Mouse (Mus musculus): Measurements from ENCODE around the gene Cux2. TPM values are rescaled to one million over a fixed set of nuclear protein-coding genes. Genes with fewer than 3 reads are reported as not detected.
A peak's percentile ranks its signal among the peaks of the same experiment; 100 is the strongest.

Cux2 gene
- polyA plus RNA-seq, 1 experiment from 2014 or later = 7.1 TPM

DNA sequence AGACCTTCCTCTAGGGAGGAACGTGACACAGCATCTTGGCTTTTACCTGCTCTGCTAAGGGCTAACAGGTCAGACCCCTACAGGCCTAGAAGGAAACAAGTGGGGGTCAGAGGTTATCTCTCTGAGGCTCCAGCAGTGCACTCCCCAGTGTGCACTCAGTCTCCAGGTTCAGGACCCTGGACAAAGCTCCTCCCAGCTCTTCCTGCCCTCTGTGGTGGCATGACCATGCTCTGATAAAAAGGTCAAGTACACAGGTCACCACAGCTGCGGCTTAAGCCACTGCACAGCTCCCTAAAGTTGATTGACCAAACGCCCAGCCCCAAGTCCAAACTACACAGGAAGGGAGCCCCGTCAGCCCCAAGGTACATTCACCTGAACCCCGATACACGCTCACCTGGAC lies 46.4 kb downstream of the Cux2 start:
- Histone ChIP-seq H3K4me3 (replicated peaks) (no peak overlapping the region), H3K4me1 (replicated peaks) (0 out of 2 replicates have a peak, but pooled peaks cover 7% of the 10 kb centered on the region), H3K27ac (no peak overlapping the region), H3K9me3 (0 out of 2 replicates have a peak, but pooled peaks cover 3% of the 10 kb centered on the region), H3K4me2 (replicated peaks) (no peak overlapping the region), H3K9ac (no peak overlapping the region), H3K27me3 (replicated peaks) (no peaks in the 10 kb centered on the region), H3K36me3 (no peaks in the 10 kb centered on the region)
- WGBS = 50% methylated on average over 6 of the region's 6 CpGs
- no peak for ATAC-seq

DNA sequence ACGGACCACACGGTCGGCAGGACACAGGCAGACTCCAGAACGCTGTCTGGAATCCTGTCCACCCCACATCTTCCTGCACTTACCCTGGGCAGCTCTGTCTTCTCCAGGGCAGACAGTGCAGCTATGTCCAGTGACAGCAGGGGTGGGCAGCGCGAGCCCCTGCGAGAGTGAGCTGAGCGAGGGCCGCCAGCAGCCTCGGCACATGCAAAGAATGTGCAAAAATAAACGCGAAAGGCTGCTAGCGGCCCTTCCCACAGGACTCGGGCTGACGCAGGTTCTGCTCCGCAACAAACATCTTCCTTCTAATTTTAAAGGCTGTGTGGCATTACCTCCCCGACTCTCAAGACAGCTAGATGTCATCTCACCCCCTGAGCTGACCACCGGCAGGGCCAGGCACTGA lies 47.8 kb downstream of the Cux2 start:
- Histone ChIP-seq H3K9me3 (0 out of 2 replicates have a peak, but pooled peaks cover 3% of the 10 kb centered on the region), H3K36me3 (no peaks in the 10 kb centered on the region), H3K9ac (no peak overlapping the region), H3K4me1 (replicated peaks) (0 out of 2 replicates have a peak, but pooled peaks cover 7% of the 10 kb centered on the region), H3K27me3 (replicated peaks) (no peaks in the 10 kb centered on the region), H3K27ac (no peak overlapping the region), H3K4me3 (replicated peaks) (no peak overlapping the region), H3K4me2 (replicated peaks) (no peak overlapping the region)
- ATAC-seq = no peak
- WGBS = 52% methylated on average over 18 of the region's 18 CpGs

DNA sequence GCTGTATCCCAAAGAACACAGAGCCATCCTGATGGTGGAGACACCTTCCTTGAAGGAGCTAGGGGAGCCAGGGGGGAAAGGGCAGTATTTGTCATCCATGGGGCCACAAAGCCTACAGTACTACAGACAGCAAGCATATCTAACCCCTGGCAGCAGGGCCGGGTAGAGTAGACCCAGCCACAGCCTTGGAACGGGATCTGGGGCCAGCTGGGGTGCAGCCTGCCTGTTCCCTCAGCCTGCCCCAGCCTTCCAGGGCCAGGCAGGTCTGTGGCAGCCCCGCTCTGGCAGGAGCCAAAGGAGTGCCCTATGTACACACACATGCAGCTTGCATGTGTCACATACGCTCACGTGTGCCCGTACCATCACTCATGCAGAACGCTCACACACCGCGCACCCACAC lies 48.6 kb downstream of the Cux2 start:
- 89% methylated on average over 9 of the region's 9 CpGs for WGBS
- Histone ChIP-seq H3K27me3 (replicated peaks) (no peaks in the 10 kb centered on the region), H3K27ac (no peak overlapping the region), H3K4me3 (replicated peaks) (no peak overlapping the region), H3K4me2 (replicated peaks) (no peak overlapping the region), H3K4me1 (replicated peaks) (0 out of 2 replicates have a peak, but pooled peaks cover 7% of the 10 kb centered on the region), H3K9me3 (0 out of 2 replicates have a peak, but pooled peaks cover under 1% of the 10 kb centered on the region), H3K9ac (no peak overlapping the region), H3K36me3 (no peaks in the 10 kb centered on the region)
- ATAC-seq = no peak

DNA sequence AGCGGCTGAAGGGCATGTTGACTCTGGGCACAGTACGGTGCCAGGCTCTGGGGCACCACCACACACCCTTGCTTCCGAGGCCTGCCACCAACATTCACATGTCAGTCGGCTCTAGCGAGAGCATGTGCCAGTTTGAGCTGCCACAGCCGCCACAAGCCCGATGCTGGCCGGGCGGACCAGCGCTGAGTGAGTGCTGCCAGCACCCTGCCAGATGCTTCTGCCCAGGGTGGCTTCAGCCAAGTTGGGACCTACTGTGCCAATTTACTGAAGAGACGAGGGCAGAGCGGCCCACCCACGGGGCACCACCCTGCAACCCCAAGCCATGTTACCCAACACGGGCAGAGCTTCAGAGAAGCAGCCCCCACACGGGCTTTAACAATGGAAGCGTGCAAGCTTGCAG lies 49.5 kb downstream of the Cux2 start:
- H3K4me1 ChIP-seq (replicated peaks) = 0 out of 2 replicates have a peak, but pooled peaks cover 7% of the 10 kb centered on the region
- no peak overlapping the region for H3K4me2 ChIP-seq (replicated peaks)
- no peaks in the 10 kb centered on the region for H3K9me3 ChIP-seq
- no peaks in the 10 kb centered on the region for H3K36me3 ChIP-seq
- H3K9ac ChIP-seq = no peak overlapping the region
- H3K4me3 ChIP-seq (replicated peaks) = no peak overlapping the region
- WGBS = 93% methylated on average over 16 of the region's 16 CpGs
- no peaks in the 10 kb centered on the region for H3K27me3 ChIP-seq (replicated peaks)
- no peak for ATAC-seq
- H3K27ac ChIP-seq = no peak overlapping the region

DNA sequence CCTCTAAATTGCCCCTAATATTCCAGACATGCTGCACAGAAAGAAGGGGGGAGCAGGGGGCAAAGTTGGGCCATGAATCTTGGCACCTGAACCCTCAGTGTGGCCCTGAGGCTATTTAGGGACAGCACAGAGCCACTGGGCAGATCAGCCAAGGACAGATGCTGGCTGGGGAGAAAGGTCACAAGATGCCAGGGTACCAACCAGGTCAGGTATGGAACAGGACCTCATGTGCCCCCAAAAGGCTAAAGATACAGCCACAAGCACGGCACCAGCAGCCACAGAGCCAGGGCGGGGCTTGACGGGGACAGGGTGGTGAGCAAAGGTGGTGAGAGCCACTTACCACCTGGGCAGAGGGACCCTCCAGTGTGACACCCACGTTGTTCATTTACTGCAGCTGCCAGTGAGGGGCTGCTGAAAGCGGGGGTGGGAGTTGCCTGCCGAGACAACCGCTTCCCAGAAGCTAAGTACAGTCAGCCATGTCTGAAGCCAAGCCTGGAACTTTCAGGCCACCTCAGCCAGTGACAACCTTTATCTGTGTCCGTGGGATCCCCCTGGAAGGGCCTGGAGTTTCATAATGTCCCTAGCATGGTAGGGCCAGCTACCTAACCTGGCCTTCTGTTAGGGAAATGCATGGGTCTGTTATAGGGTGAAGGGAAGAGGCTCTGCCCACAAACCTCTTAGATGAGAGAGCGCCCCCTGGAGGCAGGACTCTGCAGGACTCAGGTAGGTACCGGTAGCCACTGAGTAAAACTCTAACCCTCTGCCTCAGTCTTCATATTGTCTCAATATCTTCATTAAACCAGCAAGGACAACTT lies 50.7 kb downstream of the Cux2 start:
- H3K27me3 ChIP-seq (replicated peaks) = no peaks in the 10 kb centered on the region
- no peak overlapping the region for H3K4me2 ChIP-seq (replicated peaks)
- 58% methylated on average over 10 of the region's 10 CpGs for whole genome bisulfite sequencing
- H3K4me1 ChIP-seq (replicated peaks) = 0 out of 2 replicates have a peak, but pooled peaks cover 7% of the 10 kb centered on the region
- no peak overlapping the region for H3K4me3 ChIP-seq (replicated peaks)
- no peak for ATAC-seq
- H3K9ac ChIP-seq = no peak overlapping the region
- no peaks in the 10 kb centered on the region for H3K36me3 ChIP-seq
- H3K27ac ChIP-seq = no peak overlapping the region
- H3K9me3 ChIP-seq = no peaks in the 10 kb centered on the region

DNA sequence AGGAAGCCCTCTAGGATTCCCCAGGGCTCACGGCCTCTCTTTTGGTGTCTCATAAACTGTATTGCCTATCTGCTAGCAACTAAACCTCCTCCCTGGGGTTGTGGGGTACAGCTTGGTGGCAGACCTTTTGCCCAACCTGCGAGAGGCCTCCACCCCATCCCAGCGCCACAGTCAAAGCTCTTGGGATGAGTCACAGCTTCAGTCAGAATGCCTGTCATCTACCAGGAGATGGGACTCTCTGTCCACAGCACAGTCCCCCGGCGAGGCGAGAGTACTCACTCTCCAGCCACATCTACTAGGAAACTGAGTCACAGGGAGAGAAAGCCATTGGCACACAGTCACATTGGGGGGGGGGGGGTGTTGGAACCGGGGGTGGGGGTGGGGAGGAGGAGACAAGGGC lies 51.6 kb downstream of the Cux2 start:
- no peaks in the 10 kb centered on the region for H3K36me3 ChIP-seq
- H3K9me3 ChIP-seq = no peaks in the 10 kb centered on the region
- no peak overlapping the region for H3K4me2 ChIP-seq (replicated peaks)
- no peak overlapping the region for H3K9ac ChIP-seq
- 86% methylated on average over 7 of the region's 7 CpGs for WGBS
- no peaks in the 10 kb centered on the region for H3K27me3 ChIP-seq (replicated peaks)
- no peak for ATAC-seq
- 0 out of 2 replicates have a peak, but pooled peaks cover 7% of the 10 kb centered on the region for H3K4me1 ChIP-seq (replicated peaks)
- no peak overlapping the region for H3K4me3 ChIP-seq (replicated peaks)
- H3K27ac ChIP-seq = no peak overlapping the region

DNA sequence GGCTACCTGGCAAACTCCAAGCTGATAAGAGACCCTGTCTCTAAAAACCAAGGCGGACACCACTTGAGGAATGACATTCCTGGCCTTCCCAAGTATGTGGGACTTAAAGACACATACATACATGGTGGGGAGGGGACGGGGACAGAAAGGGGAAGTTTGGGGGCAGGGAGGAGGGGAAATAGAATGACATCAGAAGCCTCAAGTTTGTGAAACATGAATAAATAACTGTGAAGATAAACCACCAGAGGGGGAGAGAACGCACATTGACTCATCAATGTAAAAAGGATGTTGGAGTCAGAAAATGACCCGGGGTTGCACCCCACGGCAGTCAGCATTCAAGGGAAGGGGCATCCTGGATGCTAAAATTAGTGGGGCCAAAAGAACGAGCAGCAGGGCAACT lies 53.2 kb downstream of the Cux2 start:
- Histone ChIP-seq H3K36me3 (no peaks in the 10 kb centered on the region), H3K9ac (no peak overlapping the region), H3K27me3 (replicated peaks) (no peaks in the 10 kb centered on the region), H3K9me3 (no peaks in the 10 kb centered on the region), H3K4me1 (replicated peaks) (0 out of 2 replicates have a peak, but pooled peaks cover 3% of the 10 kb centered on the region), H3K4me2 (replicated peaks) (no peak overlapping the region), H3K4me3 (replicated peaks) (no peak overlapping the region), H3K27ac (no peak overlapping the region)
- 67% methylated on average over 6 of the region's 6 CpGs for WGBS
- no peak for ATAC-seq

DNA sequence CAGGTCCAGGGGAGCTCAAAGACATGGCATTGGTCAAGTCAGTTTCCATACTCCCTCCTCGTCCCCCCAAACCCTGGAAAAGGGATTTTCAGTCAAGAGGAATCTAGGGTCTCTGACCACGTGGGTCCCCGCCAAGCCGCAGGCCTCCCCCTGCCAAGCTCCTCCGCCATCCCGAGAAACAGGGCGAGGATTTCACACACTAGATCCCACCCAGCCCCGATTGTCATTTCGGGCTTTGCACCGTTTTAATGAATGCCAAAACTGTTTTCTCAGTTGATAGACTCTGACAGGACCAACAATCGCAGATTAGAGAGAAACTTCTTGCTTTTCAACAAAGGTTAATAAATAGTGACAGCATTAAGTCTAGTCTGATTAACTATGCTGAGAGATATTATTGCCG lies 55.1 kb downstream of the Cux2 start:
- WGBS = 79% methylated on average over 12 of the region's 12 CpGs
- no peak overlapping the region for H3K4me3 ChIP-seq (replicated peaks)
- ATAC-seq = no peak
- H3K4me2 ChIP-seq (replicated peaks) = no peak overlapping the region
- no peak overlapping the region for H3K27ac ChIP-seq
- H3K27me3 ChIP-seq (replicated peaks) = no peaks in the 10 kb centered on the region
- H3K9ac ChIP-seq = no peak overlapping the region
- H3K4me1 ChIP-seq (replicated peaks) = no peaks in the 10 kb centered on the region
- no peaks in the 10 kb centered on the region for H3K36me3 ChIP-seq
- no peaks in the 10 kb centered on the region for H3K9me3 ChIP-seq

DNA sequence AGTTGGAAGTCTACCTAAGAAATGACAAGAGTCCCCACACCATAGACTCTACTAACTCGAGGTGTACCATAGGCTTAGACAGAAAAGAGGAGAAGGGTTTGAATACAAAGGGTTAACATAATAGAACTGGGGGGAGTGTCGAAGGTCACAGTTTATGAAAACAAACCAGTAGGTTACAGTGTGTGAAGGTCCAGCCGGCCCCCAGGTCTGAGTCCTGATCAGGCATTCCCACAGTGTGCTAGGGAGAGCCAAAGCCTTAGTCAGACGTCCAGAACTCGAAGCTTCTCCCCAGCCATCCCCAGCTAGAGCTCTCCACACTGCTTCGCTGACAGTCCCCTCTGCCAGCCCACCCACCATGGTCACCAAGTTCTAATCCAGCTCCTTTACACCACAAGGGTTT lies 58.0 kb downstream of the Cux2 start:
- no peaks in the 10 kb centered on the region for H3K36me3 ChIP-seq
- no peaks in the 10 kb centered on the region for H3K4me1 ChIP-seq (replicated peaks)
- H3K4me3 ChIP-seq (replicated peaks) = no peak overlapping the region
- no peak overlapping the region for H3K4me2 ChIP-seq (replicated peaks)
- WGBS = 36% methylated on average over 6 of the region's 6 CpGs
- H3K9me3 ChIP-seq = no peaks in the 10 kb centered on the region
- no peak overlapping the region for H3K9ac ChIP-seq
- no peaks in the 10 kb centered on the region for H3K27me3 ChIP-seq (replicated peaks)
- ATAC-seq = no peak
- H3K27ac ChIP-seq = no peak overlapping the region

DNA sequence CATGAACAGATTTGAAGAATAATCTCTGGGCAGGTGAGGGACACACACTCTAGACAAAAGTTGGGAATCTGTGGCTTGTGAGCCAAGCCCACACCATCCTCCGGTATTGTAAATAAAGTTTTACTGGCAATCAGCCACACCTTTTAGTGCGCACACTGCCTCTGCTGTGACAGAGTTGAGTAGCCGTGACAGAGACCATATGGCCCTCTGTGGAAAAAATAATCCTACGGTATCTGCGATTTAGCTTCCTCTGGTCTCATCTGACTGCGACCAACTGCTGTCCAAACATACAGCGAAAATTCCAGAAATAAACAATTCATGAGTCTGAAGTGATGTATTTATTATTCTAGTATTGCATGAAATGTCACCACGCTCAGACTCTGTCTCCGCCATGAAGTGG lies 64.0 kb downstream of the Cux2 start:
- Histone ChIP-seq H3K9ac (no peak overlapping the region), H3K27me3 (replicated peaks) (no peaks in the 10 kb centered on the region), H3K36me3 (no peaks in the 10 kb centered on the region), H3K27ac (0 out of 2 replicates have a peak overlapping the region, but pooled peaks have one; percentile 6), H3K4me1 (replicated peaks) (peaks cover 12% of the 10 kb centered on the region), H3K4me2 (replicated peaks) (no peak overlapping the region), H3K4me3 (replicated peaks) (no peak overlapping the region), H3K9me3 (no peaks in the 10 kb centered on the region)
- WGBS = 40% methylated on average over 9 of the region's 9 CpGs
- ATAC-seq = no peak

DNA sequence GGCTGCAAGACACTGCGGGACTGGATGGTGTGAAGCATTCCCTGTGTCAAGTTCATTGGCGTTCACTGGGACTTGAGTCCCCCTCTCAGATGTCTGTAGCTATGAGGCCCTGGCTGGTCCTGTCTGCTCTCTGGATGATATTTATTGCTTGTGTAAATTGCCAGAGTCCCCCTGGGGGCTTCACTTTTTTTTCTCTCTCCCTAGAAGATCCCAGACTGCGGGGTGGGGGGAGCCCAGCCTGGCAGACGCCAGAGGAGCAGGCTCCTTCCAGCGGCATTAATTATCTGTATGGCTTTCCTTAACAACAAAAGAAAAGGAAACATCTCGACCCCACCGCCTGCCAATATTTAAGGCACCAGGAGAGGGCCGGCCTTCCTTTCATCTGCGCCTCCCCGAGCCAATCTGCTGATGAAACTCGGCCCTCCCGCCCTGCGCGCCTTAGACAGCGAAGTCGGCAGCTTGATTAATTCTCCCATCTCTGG lies 68.2 kb downstream of the Cux2 start:
- peaks cover 12% of the 10 kb centered on the region for H3K4me1 ChIP-seq (replicated peaks)
- no peaks in the 10 kb centered on the region for H3K36me3 ChIP-seq
- no peak overlapping the region for H3K4me2 ChIP-seq (replicated peaks)
- no peaks in the 10 kb centered on the region for H3K27me3 ChIP-seq (replicated peaks)
- ATAC-seq = peak; percentile 64
- 20% methylated on average over 16 of the region's 16 CpGs for whole genome bisulfite sequencing
- peak overlapping the region; percentile 13; the same call in 1 of the 2 replicates for H3K27ac ChIP-seq
- no peak overlapping the region for H3K4me3 ChIP-seq (replicated peaks)
- H3K9ac ChIP-seq = no peak overlapping the region
- no peaks in the 10 kb centered on the region for H3K9me3 ChIP-seq

DNA sequence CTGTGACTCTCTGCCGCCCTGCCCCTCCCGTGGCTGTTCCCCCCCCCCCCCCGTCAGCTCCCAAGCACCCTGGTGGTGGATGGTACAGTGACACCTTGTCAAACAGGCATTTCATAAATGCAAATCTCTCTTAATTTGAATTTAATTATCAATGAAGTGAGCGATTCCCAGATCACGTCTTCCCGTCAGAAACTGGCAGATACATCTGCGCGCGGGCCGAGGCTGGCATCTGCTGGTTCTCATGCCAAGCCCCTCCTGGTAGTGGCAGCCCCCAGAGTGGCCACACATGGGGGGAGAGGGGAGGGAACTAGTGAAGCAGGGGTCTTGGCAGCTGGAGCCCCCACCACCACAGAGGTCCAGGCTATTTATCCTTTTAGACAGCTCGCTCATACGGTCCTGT lies 73.6 kb downstream of the Cux2 start:
- no peak for ATAC-seq
- Histone ChIP-seq H3K4me2 (replicated peaks) (no peak overlapping the region), H3K9ac (no peak overlapping the region), H3K27me3 (replicated peaks) (no peaks in the 10 kb centered on the region), H3K4me1 (replicated peaks) (peaks cover 10% of the 10 kb centered on the region), H3K36me3 (no peaks in the 10 kb centered on the region), H3K9me3 (no peaks in the 10 kb centered on the region), H3K4me3 (replicated peaks) (no peak overlapping the region), H3K27ac (no peak overlapping the region)
- 87% methylated on average over 12 of the region's 12 CpGs for WGBS

DNA sequence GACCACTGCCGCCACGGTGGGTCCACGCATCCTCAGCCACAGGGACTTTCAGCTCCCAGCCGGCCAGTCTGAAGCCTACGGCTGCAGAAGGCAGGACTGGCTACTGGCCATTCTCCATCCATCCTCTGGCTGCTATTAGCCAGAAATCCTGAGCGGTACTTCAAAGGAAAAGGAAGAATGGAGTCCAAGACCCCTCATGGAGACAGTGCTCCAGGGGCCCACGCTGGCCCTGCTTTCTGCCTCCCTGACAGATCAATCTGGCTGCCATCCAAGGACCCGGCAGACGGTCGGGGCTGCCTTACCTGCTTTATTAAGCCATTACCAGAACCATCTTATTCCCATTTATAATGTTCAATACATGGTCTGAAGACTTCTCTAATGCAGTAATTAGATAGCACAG lies 76.4 kb downstream of the Cux2 start:
- peak; percentile 3; the same call in 1 of the 2 replicates for ATAC-seq
- 43% methylated on average over 10 of the region's 10 CpGs for WGBS

More for the DNA sequence above, 76.4 kb downstream of the Cux2 start:
- no peak overlapping the region for H3K4me3 ChIP-seq (replicated peaks)
- H3K4me1 ChIP-seq (replicated peaks) = peaks cover 10% of the 10 kb centered on the region
- H3K36me3 ChIP-seq = no peaks in the 10 kb centered on the region
- no peaks in the 10 kb centered on the region for H3K9me3 ChIP-seq
- no peak overlapping the region for H3K9ac ChIP-seq
- no peak overlapping the region for H3K4me2 ChIP-seq (replicated peaks)
- no peaks in the 10 kb centered on the region for H3K27me3 ChIP-seq (replicated peaks)
- no peak overlapping the region; the same call in 1 of the 2 replicates for H3K27ac ChIP-seq
